Mouse (Mus musculus) T-cell, adult 66 days (primary cell): ENCODE results near the gene Gm2026. TPM values are rescaled to one million over a fixed set of nuclear protein-coding genes. Genes with fewer than 3 reads are reported as not detected.

ENCODE experiments used
- total RNA-seq, 2 experiments: library from RNA; stranded (reverse); gene quantifications; 3 replicates in 1 of 2; 4 replicates in 1 of 2; pipeline ENCODE4 v1.2.4; 2023

Gm2026 gene
- 1 to 10 TPM; 3.1 to 4.6 TPM for total RNA-seq

GRCm38 (mm10) chr2:175965031-175965430, at the start of gene Gm2026:
Gm2026 (plus strand) TSS chr2:175965331.

GRCm38 (mm10) chr2:175931000-175931399, 34.1 kb upstream of the Gm2026 start, which contains the start of gene Zfp966:
Zfp966 (minus strand) TSS chr2:175931100.

Other genes starting within 250 kb of the Gm2026 start
- not detected for gene Gm2007, start 223.8 kb upstream of the Gm2026 start, total RNA-seq
- 1 to 10 TPM in 1 of 2 experiments, not detected in 1; 5.3 TPM for gene Gm14288, start 164.2 kb upstream of the Gm2026 start, total RNA-seq
- 1 to 10 TPM; 4.3 to 7.4 TPM for gene Gm6710, start 96.1 kb upstream of the Gm2026 start, total RNA-seq
- gene Zfp966, start 34.2 kb upstream of the Gm2026 start, total RNA-seq: 1 to 10 TPM; 6.6 to 7.4 TPM
- 1 to 10 TPM in 1 of 2 experiments, under 1 TPM in 1; 0.44 to 1.2 TPM for gene Gm2004, start 184.5 kb downstream of the Gm2026 start, total RNA-seq